Mouse (Mus musculus) heart, adult 11 months (tissue): Measurements from ENCODE around the gene Prrt4.

Experiments
- DNase-seq: peaks from one replicate; pipeline ENCODE4 v3.0.0; 2022

Prrt4 gene

DNA sequence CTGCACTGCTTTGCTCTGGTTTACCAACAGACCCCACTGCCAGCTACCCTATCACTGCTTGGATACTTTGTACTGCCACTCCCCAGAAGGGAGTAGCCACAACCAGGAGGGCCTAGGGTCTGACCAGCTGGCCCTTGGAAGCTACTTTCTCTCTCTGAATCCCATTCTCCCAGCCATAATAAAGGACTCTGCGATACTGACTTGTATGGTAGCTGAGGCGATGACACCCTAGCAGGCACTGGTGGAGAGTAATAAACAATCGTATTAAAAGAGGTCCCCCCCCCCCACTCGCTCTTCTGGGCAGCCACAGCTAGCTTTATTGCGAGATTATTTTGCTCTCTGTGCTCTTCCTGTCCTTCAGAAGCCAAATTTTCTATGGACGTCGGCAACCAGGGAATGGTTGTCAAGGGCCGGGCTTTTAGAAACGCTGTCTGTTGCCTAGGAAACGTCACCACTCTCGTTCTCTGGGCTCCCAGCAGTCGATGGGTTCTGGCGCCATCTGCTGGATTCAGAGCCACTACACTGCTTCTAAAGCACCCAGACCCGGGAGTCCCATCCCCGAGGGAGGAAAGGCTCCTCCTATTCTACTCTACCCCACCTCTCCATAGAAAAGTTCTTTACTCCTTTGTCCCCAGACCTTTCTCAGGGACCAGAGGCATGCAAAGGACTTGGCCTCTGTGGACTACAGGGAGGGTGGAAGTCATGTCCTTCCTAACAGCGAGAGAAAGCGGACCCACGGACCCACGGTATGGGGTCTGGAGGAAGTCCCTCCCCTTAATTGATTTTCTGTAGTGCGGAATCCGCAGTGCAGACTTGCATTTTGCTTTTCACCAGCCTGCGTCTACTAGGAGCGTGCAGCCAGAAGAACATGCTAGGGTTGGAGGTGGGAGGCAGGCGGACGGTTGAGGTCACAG is 19.2 kb upstream of the Prrt4 start:
- peak; percentile 99 for DNase-seq

DNA sequence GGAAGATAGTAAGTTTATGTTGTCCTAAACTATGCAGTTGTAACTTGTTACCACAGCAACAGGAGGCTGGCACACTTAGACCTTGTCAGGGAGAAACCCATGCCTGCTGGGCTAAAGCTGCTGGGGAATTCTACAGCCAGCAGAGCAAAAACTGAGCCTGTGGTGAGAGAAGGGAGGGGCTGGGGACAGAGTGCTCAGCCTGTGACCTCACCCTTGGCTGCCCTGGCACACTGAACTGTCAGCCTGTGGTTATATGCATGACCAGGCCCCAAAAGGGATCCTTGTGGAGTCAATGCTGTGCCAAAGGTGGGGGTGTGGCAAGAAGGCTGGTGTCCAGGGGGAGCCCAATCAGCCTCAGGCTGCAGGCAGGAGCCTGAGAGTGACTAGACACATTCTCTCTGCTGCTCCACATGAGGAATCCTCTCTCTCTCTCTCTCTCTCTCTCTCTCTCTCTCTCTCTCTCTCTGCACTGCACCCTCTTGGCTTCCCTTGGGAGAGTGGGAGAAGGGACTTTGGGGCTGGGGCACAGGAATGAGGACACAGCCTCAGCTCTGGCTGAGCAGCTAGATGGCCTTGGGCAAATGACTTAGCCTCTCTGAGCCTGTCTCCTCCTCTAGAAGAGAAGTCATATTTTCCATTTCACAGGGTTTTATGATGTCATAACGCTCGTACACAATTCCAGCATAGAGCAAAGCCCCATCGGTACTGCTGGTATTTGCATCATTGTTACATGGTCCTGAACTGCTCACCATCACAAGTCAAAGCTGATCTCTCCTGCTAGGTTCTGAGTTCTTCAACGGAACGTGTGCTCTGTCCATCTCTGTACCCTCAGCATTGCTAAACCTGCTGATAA is 16.7 kb upstream of the Prrt4 start:
- DNase-seq = peak; percentile 97

DNA sequence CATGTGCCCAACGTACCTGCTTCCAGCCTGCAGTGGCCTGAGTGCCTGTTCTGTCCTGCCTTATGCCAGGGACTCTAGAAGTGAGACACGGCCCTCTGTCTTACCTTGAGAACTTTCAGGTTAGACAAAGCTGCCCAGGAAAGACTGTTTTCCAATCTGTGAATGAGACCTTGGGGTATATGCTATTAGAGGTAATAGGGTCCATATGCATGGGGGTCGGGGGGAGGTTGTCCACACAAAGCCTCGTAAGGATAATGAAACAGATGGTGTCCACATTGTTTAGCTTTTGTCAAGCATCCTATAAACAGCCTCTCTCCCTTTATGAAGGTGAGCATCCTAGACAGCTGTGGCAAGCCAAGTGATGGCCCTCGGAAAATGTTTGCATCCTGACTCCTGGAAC is 15.8 kb upstream of the Prrt4 start:
- peak; percentile 85 for DNase-seq

DNA sequence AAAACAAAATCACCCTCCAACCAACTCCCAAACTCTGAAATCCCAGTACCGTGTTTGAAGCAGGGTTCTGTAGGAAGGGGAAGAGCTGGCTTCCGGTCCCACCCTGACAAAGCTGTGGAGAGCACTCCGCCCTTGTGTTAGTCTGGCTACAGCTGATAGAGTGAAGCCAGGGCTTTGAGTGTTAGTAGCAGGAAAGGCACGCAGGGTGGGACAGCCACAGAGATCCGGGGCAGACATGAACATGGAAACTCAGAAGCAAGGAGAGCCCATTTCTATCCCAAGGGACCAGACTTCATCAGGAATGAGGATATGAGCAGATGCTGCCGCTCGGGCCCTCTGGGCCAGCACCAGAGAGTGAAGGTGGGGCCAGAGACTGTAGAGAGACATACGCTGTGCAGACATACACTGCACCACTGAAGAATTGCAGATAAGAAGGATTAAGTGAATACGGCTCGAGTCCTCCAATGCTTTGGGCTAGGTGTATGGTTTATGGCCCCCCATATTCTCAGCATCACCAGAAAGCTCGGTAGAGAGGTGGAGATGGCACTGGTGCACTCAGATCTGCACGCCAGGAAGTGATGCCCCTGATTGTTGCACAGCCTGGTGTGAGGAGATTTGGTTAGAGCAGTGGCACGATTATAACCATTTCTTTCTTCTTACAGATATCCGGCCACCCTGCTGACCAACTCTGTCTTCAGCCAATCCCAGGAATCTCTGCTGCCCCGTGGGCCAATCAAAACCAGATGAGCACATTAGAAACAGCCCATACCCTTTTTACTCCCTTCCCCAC is 14.8 kb upstream of the Prrt4 start:
- DNase-seq = peak; percentile 99

DNA sequence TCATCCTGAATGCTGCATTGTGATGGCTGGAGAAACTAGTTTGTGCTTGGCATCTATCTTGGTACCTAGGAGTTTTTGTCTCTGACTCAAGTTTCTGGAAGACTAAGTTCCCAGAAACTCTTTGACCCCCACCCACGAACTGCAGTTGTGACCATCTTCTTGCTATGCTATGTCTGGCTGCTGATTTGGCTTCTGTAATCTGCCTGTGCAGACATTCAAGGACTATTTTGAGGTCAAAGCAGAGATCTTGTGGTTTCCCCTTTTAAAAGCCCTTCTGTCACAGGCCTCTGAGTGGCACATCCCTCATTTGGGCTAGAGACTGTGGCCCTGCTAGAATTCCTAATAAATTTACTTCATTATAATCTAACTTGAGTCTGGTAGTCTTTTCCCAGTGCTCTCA is 8.6 kb upstream of the Prrt4 start:
- peak; percentile 34 for DNase-seq

DNA sequence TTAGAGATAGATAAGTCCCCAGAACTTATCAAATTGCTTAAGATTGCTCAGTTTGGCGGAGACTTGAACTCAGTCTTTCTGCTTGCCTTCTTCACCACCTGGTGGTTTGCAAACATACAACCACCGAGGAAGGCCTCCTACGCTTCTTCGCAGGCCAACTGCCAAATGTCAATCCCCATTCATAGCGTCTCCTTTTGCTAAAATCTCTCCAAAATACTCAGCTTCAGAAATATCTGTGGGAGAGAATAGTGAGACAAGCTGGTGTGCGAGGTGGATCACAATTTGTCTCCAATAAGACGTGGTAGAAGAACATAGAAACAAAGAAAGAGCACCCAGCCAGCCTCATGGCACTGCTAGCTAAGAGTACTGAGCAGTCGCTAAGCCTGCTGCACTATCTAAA is 459 bp upstream of the Prrt4 start:
- DNase-seq = peak; percentile 68

DNA sequence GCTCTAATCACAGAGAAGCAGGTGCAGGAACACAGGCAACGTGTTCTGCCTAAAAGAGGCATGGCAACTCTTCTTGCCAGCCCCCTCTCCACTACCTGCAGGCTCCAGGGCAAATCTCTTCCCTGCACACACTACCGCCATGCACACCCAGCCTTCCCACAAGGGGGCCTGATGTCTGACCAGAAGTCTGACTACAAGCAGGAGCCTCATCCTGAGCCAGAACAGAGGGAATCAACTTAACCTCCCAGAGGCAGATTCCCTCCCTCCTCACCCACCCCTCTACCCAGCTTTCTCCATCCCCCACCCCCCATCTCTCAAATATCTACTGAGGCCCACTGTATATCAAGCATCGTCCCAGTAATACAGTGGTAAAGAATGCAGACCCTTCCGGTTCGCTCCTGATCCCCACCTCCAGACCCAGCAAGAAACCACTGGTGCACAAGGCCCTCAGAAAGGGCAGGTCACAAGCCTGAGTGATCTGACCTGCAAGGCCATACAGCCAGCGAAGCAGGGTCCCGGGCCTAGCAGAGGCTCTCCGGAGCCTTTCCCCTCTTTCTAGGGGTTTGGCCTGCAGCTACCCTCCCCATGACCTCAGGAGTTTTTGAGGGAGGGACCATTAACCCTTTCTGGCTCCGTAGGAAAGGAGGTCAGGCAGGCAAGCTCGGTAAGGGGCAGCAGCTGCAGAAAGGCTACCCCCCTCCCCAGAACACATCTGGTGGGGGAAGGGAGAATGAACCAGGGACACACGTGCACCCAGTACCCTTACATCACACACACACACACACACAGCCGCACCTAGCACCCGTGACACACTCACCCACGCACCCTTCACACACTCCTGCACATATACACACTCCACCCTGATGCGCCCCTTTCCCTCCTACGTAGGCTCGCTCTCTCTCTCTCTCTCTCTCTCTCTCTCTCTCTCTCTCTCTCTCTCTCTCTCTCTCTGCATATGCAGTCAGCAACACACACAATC is 1.2 kb downstream of the Prrt4 start:
- peak; percentile 90 for DNase-seq

DNA sequence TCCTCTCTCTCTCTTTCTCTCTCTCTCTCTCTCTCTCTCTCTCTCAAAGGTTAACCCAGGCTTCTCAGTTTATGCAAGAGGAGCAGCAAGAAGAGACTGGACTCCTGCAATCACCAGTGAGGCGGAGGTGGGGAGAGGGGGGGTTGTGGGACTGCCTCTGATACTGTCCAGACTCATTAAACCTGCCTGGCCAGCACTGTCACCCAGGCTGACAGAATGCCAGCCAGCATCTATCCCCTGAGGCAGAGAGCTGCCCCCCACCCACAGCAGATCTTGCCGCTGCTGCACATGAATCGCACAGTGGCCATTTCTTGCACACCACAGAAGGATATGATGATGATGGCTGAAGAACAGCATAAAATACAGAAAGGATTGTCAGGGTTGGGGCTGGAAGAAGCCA is 4.3 kb downstream of the Prrt4 start:
- peak; percentile 45 for DNase-seq

DNA sequence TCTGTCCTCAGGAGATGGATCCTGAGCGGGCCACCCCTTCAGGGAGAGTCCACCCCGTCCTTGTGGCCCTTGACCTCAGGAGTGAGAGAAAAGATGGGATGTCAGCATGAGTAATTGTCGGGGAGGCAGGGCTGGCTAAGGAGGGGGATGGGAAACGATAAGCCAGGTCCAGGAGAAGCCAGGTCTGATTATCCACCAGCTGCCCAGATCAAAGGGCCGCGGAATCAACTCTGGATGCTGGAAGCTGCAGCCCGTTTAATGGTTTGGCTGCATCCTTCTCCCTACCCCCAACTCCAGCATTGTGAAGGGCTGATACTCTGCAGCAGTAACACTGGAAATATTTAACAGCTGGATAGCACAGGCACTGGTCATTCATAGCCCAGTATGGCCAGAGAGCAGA is 5.0 kb downstream of the Prrt4 start:
- peak; percentile 63 for DNase-seq

DNA sequence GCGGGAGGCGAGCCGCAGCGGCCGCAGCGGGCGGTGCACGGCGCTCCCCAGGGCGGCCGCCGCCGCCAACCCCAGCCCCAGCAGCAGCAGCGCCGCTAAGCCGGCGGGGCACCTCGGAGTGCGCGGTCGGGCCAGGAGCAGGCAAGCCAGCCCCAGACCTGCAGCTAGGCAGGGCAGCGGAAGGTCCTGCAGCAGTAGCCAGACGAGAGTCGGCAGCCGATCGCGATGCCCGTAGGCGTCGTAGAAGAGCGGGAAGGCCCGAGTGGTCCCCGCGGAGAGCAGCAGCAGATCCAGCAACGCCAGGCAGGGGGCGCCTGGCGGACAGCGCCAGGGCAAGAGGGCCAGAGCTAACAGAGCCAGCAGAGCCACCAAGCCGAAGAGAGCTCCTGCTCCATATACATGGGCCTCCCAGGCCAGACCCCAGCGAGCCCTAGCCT is 8.4 kb downstream of the Prrt4 start:
- DNase-seq = peak; percentile 97

DNA sequence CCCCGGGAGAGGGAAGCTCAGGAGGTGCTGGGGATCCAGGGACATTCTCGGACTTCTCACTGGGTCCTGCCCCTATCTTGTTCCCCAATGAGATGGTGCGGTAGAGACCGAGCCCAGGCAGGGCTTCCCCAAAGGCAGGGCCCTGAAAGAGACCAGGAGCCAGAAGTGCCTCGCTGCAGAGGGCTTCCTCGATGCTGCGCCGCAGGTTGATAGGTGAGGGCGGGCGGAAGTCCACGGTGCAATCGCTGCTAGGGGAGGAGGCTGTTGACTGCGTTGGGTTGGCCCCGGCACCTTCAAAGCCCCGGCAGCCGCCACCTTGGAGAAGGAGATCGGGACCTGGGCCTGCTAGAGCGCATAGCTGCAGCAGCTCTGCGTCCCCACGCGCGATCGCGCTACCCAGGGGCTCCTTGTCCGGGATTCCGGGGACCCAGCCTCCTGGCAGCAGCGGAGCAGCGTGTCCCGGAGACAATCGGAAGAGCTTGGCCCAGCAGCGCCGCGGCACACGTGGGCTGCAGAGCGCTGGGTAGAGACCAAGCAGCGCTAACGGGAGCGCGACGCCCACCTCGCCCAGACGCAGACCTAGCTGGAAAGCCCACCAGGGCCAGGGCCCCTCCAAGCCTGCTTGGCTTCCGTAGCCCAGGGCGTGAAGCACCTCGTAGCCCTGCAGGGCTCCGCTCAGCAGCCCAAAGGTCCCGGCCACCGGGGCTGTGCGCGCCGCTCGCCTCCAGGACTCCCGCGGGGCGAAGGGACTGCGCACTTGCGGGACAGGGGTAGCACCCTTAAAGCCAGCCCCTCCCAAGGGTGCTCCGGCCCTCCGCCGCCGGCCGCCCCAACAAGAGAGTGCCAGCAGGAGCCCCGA is 9.1 kb downstream of the Prrt4 start:
- DNase-seq = peak; percentile 94

DNA sequence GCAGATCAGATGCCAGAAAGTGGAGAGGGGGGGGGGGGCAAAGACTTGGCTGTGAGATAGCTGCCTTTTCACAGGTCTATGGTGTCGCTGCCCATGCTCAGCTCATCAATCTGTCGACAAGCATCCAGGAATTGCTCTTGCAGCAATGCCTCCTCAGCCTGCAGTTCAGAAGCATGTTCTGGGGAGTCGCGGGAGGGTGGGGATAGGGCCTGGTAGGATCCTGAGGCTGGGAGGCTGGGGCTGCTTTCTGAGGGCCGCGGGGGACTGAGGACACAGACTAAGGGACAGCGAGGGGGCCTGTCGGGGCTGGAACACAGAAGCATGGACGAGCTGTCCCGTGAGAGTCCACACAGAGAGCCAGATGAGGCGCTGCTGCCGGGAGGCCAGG is 9.7 kb downstream of the Prrt4 start:
- DNase-seq = peak; percentile 89

DNA sequence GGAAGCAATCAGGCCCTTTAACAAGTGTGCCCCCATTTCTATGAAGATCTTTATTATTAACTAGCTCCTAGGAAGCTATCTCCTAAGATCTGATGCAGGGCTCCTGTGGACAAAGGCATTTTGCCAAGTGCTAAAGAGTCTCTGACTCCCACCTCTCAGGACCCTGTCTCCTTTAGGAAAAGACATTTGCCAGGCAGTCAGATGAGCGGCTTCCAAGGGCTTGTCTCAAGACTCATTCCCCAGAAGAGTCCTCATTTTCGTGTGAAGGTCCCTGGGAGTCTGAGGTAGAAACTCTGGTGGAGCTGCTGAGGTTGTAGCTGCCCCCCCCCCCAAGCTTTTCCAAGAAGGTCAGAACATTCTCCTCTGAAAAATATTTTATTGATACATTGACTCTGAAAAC is 10.5 kb downstream of the Prrt4 start:
- peak; percentile 55 for DNase-seq

DNA sequence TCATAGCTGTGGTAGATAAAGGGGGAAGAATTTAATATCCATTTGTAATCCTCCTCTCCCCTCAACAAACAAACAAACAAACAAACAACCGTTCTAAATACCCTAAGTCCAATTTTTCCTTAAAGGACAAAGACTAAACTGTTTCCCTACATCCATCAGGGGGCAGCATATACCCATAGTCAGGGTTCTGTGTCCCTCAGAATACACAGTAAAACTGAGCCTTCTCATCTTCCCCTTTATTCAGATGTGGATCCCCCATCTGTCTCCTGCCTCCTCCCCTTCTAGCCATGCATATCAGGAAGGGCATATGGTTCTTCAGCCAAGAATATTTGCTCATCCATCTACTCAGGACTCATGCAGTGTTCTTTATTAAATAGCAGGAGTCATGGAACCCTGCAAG is 13.2 kb downstream of the Prrt4 start:
- DNase-seq = peak; percentile 86

DNA sequence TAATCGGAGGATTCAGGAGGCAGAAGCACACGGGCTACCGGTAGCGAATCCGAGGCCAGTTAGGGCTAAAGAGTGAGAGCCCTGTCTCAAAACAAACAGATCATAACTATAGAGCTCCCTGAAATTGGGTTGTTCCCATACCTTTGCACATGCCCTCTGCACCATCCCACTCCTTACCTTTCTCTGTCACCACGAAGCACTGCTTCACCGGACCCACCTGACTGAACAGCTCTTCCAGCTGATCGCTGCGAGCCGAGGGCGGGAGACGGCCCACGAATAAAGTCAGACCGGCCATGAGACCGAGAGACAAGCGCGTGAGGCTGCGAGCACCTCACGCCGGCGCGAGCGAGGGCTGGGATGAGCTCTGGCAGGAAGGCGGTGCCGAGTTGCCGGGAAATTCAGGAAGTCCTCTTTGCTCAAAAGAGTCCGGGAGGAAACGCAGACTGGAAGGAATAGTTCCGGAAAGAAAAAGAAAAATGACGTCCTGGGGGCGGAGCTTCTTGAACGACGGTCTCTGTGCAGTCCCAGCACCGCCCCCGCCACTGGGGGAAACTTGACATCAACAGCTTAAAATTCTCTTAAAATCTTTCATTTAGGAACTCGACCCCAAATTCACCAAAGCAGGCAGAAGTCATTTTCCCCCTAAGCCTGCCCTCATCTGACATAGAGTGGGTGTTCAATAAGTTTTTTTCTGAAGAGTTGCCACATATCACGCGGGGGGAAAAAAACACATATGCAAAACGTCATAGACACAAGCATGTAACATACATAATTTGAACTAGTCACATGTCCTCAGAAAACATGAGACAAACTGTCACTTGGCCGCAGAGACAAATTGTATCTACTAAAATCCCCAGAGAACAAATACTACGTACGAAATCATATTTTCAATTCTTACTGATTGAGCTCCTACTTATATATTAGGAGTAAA is 14.8 kb downstream of the Prrt4 start, which contains the start of gene Rbm28:
Gene Rbm28 (minus strand): TSS at position 693 of the 931 bp plus-strand sequence.
- peak; percentile 98 for DNase-seq

DNA sequence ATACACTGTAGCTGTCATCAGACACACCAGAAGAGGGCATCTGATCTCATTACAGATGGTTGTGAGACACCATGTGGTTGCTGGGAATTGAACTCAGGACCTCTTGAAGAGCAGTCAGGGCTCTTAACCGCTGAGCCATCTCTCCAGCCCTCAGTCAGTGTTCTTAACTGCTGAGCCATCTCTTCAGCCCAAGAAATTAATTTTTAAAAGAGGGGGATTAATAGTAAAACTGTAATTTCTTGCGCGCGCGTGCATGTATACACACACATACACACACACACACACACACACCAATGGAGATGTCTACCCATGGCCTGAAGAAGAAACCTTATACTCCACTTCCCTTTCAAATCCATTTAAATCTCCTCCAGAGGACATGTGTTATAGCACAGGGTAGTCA is 18.1 kb downstream of the Prrt4 start:
- peak; percentile 51 for DNase-seq

DNA sequence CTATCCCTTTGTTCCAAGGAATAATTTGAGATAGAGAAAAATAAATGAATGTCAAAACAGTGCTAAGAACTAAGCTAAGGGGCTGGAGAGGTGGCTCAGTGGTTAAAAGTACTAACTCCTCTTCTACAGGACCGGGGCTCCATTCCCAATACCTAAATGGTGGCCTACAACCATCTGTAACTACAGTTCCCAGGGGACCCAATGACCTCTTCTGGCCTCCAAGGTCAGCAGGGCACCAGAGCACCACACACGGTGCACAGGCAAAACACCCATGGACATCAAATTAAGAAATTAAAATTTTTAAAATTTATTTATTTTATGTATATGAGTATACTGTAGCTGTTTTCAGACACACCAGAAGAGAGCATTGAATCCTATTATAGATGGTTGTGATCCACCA is 18.6 kb downstream of the Prrt4 start:
- DNase-seq = peak; percentile 61

DNA sequence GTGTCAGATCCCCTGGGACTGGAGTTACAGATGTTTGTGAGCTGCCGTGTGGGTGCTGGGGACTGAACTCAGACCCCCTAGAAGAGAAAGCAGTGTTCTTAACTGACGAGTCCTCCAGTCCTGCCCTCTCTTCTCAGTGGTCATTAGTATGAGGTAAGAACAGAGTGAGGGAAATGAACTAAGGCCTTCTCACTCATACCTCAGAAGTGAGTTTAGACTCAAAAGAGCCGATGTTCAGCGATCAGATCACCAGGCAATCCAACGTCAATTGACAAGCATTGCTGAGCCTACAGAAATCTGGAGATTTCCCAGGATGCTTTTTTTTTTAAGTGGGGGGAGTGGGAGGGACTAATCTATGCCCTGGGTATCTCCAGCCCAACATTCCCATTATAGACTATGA is 23.1 kb downstream of the Prrt4 start:
- DNase-seq = peak; percentile 68

DNA sequence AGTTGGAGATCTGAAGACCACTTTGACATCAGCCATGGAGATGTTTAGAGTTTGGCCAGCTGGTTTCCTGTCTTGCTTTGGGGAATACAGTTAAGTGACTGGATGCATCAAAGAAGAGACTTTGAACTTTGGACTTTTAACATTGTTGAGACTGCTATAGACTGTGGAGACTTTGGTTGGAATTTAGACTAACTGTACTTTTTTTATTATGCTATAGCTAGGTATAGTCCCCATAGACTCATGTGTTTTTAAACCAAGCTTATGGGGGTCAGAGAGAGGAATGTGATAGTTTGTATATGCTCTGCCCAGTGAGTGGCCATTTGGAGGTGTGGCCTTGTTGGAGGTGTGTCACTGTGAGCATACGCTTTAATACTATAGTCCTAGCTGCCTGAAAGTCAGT is 29.4 kb downstream of the Prrt4 start:
- peak; percentile 46 for DNase-seq
